13 mouse cellular contexts compared by ENCODE assay signal in genomic region chr5:132072356-132072755, GRCm38 (mm10).
DNase-seq lines count a peak whose midpoint lies in the region; ATAC-seq lines count a peak whose summit lies in the region.
"Had no signal": no experiment of that assay in that cellular context is flagged by ENCODE, and none has a peak within 500 bp of the region (broad histone marks: within the 10 kb centered on the region; RNA-seq: fewer than 3 reads in every experiment).

No protein-coding gene starts in this region.

- peak overlapping the region; percentile 31; the same call in 1 of the 2 replicates for H3K27ac ChIP-seq in forebrain, embryonic 12.5 days
- no peak overlapping the region for H3K27ac ChIP-seq in forebrain, embryonic 16.5 days (ENCODE audit: low read length)
- H3K27ac ChIP-seq in embryonic facial prominence, embryonic 11.5 days (replicated peaks; ENCODE audit: low read depth, low read length): no peak overlapping the region
- peak overlapping the region; percentile 79 for H3K27ac ChIP-seq in limb, embryonic 10.5 days
- H3K27ac ChIP-seq: hindbrain, embryonic 15.5 days; liver, embryonic 15.5 days; macrophage had no signal

- H3K4me1 ChIP-seq in forebrain, embryonic 12.5 days: peaks cover 51% of the 10 kb centered on the region
- peaks cover 44% of the 10 kb centered on the region for H3K4me1 ChIP-seq in forebrain, embryonic 16.5 days (replicated peaks; ENCODE audit: control insufficient read depth, insufficient read depth, low read length)
- H3K4me1 ChIP-seq in embryonic facial prominence, embryonic 11.5 days (ENCODE audit: control insufficient read depth, insufficient read depth, low read length): no peaks in the 10 kb centered on the region; the same call in none of the 2 replicates
- peaks cover 71% of the 10 kb centered on the region for H3K4me1 ChIP-seq in limb, embryonic 10.5 days
- H3K4me1 ChIP-seq: liver, embryonic 15.5 days had no signal

- H3K4me2 ChIP-seq in forebrain, embryonic 12.5 days: no peak overlapping the region
- no peak overlapping the region for H3K4me2 ChIP-seq in forebrain, embryonic 16.5 days (ENCODE audit: low read length)
- no peak overlapping the region for H3K4me2 ChIP-seq in embryonic facial prominence, embryonic 11.5 days (ENCODE audit: low read depth, low read length)
- H3K4me2 ChIP-seq: heart, embryonic 11.5 days; hindbrain, embryonic 15.5 days; liver, embryonic 15.5 days had no signal

- H3K27me3 ChIP-seq in forebrain, embryonic 12.5 days: no peaks in the 10 kb centered on the region
- no peaks in the 10 kb centered on the region for H3K27me3 ChIP-seq in forebrain, embryonic 16.5 days (replicated peaks; ENCODE audit: control insufficient read depth, insufficient read depth, low read length)
- H3K27me3 ChIP-seq in embryonic facial prominence, embryonic 11.5 days (ENCODE audit: control insufficient read depth, insufficient read depth, low read length): no peaks in the 10 kb centered on the region
- no peaks in the 10 kb centered on the region for H3K27me3 ChIP-seq in limb, embryonic 10.5 days (ENCODE audit: low read depth, poor library complexity, severe bottlenecking)
- H3K27me3 ChIP-seq: hindbrain, embryonic 15.5 days; liver, embryonic 15.5 days had no signal

- no peak overlapping the region for H3K9ac ChIP-seq in forebrain, embryonic 12.5 days
- no peak overlapping the region for H3K9ac ChIP-seq in forebrain, embryonic 16.5 days (replicated peaks; ENCODE audit: low read depth, low read length)
- no peak overlapping the region for H3K9ac ChIP-seq in embryonic facial prominence, embryonic 11.5 days (replicated peaks; ENCODE audit: low read length)
- H3K9ac ChIP-seq: hindbrain, embryonic 15.5 days; liver, embryonic 15.5 days had no signal

- 8% methylated on average over 4 of the region's 4 CpGs for WGBS in forebrain, embryonic 12.5 days
- 5% methylated on average over 4 of the region's 4 CpGs for WGBS in forebrain, embryonic 16.5 days
- WGBS in embryonic facial prominence, embryonic 11.5 days: 13% methylated on average over 4 of the region's 4 CpGs
- WGBS in limb, embryonic 10.5 days: 23% methylated on average over 4 of the region's 4 CpGs

- H3K4me3 ChIP-seq in forebrain, embryonic 12.5 days (replicated peaks): no peak overlapping the region
- H3K4me3 ChIP-seq in forebrain, embryonic 16.5 days (replicated peaks; ENCODE audit: low read length): no peak overlapping the region
- H3K4me3 ChIP-seq in embryonic facial prominence, embryonic 11.5 days (ENCODE audit: low read depth, low read length): no peak overlapping the region
- H3K4me3 ChIP-seq in limb, embryonic 10.5 days: no peak overlapping the region
- H3K4me3 ChIP-seq: hindbrain, embryonic 15.5 days; liver, embryonic 15.5 days had no signal

- ATAC-seq in forebrain, embryonic 12.5 days (ENCODE audit: low FRiP score): no peak
- no peak for ATAC-seq in forebrain, embryonic 16.5 days
- no peak for ATAC-seq in embryonic facial prominence, embryonic 11.5 days (replicated peaks; ENCODE audit: insufficient number of reproducible peaks, low FRiP score, low TSS enrichment, low read depth)

- DNase-seq in kidney, postnatal 4 days: peak; percentile 14 to 31
- DNase-seq in kidney, postnatal 25 days: no peak
- DNase-seq in embryonic facial prominence, embryonic 11.5 days (ENCODE audit: low spot score): peak; percentile 58
- peak; percentile 42 for DNase-seq in limb, embryonic 10.5 days (ENCODE audit: low spot score)
- no peak for DNase-seq in spleen, adult 12 weeks (ENCODE audit: low spot score)
- no peak for DNase-seq in left cerebral cortex, adult 8-10 months (ENCODE audit: low spot score in 2 of 2)
- DNase-seq: cerebellum, adult 9-10 months had no signal

- no peaks in the 10 kb centered on the region for H3K36me3 ChIP-seq in forebrain, embryonic 12.5 days (replicated peaks)
- H3K36me3 ChIP-seq in forebrain, embryonic 16.5 days (ENCODE audit: control insufficient read depth, insufficient read depth): no peaks in the 10 kb centered on the region
- H3K36me3 ChIP-seq in embryonic facial prominence, embryonic 11.5 days (replicated peaks; ENCODE audit: control insufficient read depth, insufficient read depth, low read depth, low read length): no peaks in the 10 kb centered on the region
- peaks cover 3% of the 10 kb centered on the region for H3K36me3 ChIP-seq in limb, embryonic 10.5 days
- H3K36me3 ChIP-seq: hindbrain, embryonic 15.5 days; liver, embryonic 15.5 days had no signal

- H3K9me3 ChIP-seq in forebrain, embryonic 12.5 days: no peaks in the 10 kb centered on the region
- H3K9me3 ChIP-seq in forebrain, embryonic 16.5 days (ENCODE audit: control insufficient read depth, low read length): no peaks in the 10 kb centered on the region
- H3K9me3 ChIP-seq in embryonic facial prominence, embryonic 11.5 days (replicated peaks; ENCODE audit: control insufficient read depth, low read length): no peaks in the 10 kb centered on the region
- H3K9me3 ChIP-seq in limb, embryonic 10.5 days (replicated peaks): no peaks in the 10 kb centered on the region
- H3K9me3 ChIP-seq: hindbrain, embryonic 15.5 days; liver, embryonic 15.5 days had no signal

Comparison
In these comparisons a context has a peak if more than half of its experiments do, and no peak if none do; other contexts are left out.
1. H3K27ac ChIP-seq: peak in forebrain, embryonic 12.5 days (single experiment) and limb, embryonic 10.5 days (single experiment); none in forebrain, embryonic 16.5 days (single experiment) and embryonic facial prominence, embryonic 11.5 days (single experiment).
2. DNase-seq: peak in kidney, postnatal 4 days (2 of 2), embryonic facial prominence, embryonic 11.5 days (single experiment) and limb, embryonic 10.5 days (single experiment); none in kidney, postnatal 25 days (0 of 2), spleen, adult 12 weeks (single experiment) and left cerebral cortex, adult 8-10 months (0 of 2).